Mouse (Mus musculus) neutrophil, adult 5-6 weeks (primary cell): ENCODE data around the gene Efna3. TPM values are rescaled to one million over a fixed set of nuclear protein-coding genes. Genes with fewer than 3 reads are reported as not detected.
A peak's percentile ranks its signal among the peaks of the same experiment; 100 is the strongest.

ENCODE experiments used
- ATAC-seq: fragments of 151-379, 151-347 bp; 2 replicates; pipeline ENCODE4 v1.8.0; 2017; ENCODE audit warnings: mild to moderate bottlenecking, moderate TSS enrichment; ENCODE audit not compliant: insufficient number of reproducible peaks, poor library complexity, low FRiP score, severe bottlenecking; ENCODE audit errors: extremely low read depth
- total RNA-seq: library from RNA; stranded (forward); fragments of 200-1000 nt; gene quantifications from 2 replicates; pipeline ENCODE4 v1.2.3, GENCODE M21; 2017

Efna3 gene
- total RNA-seq, 1 experiment from 2014 or later = not detected

- ATAC-seq = no peak
Observed at GRCm38 (mm10) chr3:89271760-89272159, 51.0 kb downstream of the Efna3 start.

- ATAC-seq = no peak
Observed at GRCm38 (mm10) chr3:89270891-89271290, 51.9 kb downstream of the Efna3 start.

GRCm38 (mm10) chr3:89270051-89270755, 52.6 kb downstream of the Efna3 start, which contains the start of gene Slc50a1:
Slc50a1 (minus strand) TSS chr3:89270570.
- peak; percentile 34 for ATAC-seq

GRCm38 (mm10) chr3:89268916-89269315, 53.8 kb downstream of the Efna3 start:
- no peak for ATAC-seq

GRCm38 (mm10) chr3:89266439-89266893, 56.3 kb downstream of the Efna3 start:
- peak; percentile 88 for ATAC-seq

Other genes starting within 250 kb of the Efna3 start
- 29.6 and 30.8 TPM in 2 replicates for gene Rusc1, start 229.7 kb downstream of the Efna3 start, total RNA-seq
- not detected in 2 replicates for gene Gm43738, start 221.9 kb downstream of the Efna3 start, total RNA-seq
- 20.7 and 26.5 TPM in 2 replicates for gene Fdps, start 221.0 kb downstream of the Efna3 start, total RNA-seq
- gene Pklr, start 186.8 kb downstream of the Efna3 start, total RNA-seq = not detected in 2 replicates
- gene Hcn3, start 162.8 kb downstream of the Efna3 start, total RNA-seq = 0.25 and 0.47 TPM in 2 replicates
- gene Clk2, start 158.2 kb downstream of the Efna3 start, total RNA-seq = 159 and 180 TPM in 2 replicates
- gene Scamp3, start 145.5 kb downstream of the Efna3 start, total RNA-seq = 58.2 and 64.2 TPM in 2 replicates
- gene Fam189b, start 139.8 kb downstream of the Efna3 start, total RNA-seq = 7.7 and 8.2 TPM in 2 replicates
- 73.5 and 76.0 TPM in 2 replicates for gene Gba, start 120.0 kb downstream of the Efna3 start, total RNA-seq
- 2.0 and 5.8 TPM in 2 replicates for gene Thbs3, start 107.8 kb downstream of the Efna3 start, total RNA-seq
- 65.6 and 83.4 TPM in 2 replicates for gene Mtx1, start 95.9 kb downstream of the Efna3 start, total RNA-seq
- gene Muc1, start 93.9 kb downstream of the Efna3 start, total RNA-seq = 4.5 and 7.1 TPM in 2 replicates
- gene Krtcap2, start 77.0 kb downstream of the Efna3 start, total RNA-seq = 52.2 and 53.9 TPM in 2 replicates
- gene Trim46, start 76.7 kb downstream of the Efna3 start, total RNA-seq = 2.2 and 2.3 TPM in 2 replicates
- gene Dpm3, start 63.6 kb downstream of the Efna3 start, total RNA-seq = 25.7 and 30.4 TPM in 2 replicates
- gene Slc50a1, start 52.4 kb downstream of the Efna3 start, total RNA-seq = 99.3 and 112 TPM in 2 replicates
- gene Efna1, start 41.8 kb downstream of the Efna3 start, total RNA-seq = 1.3 TPM in 1 of 2 replicates, not detected in the other
- not detected in 2 replicates for gene Efna4, start 15.1 kb upstream of the Efna3 start, total RNA-seq
- 28.9 and 55.5 TPM in 2 replicates for gene Adam15, start 27.0 kb upstream of the Efna3 start, total RNA-seq
- not detected in 2 replicates for gene Dcst2, start 39.0 kb upstream of the Efna3 start, total RNA-seq
- gene Dcst1, start 42.3 kb upstream of the Efna3 start, total RNA-seq = not detected in 2 replicates
- gene Zbtb7b, start 71.8 kb upstream of the Efna3 start, total RNA-seq = 90.9 and 120 TPM in 2 replicates
- 2.2 and 5.7 TPM in 2 replicates for gene Lenep, start 79.8 kb upstream of the Efna3 start, total RNA-seq
- gene Flad1, start 88.9 kb upstream of the Efna3 start, total RNA-seq = 21.1 and 25.6 TPM in 2 replicates
- 1.6 and 2.4 TPM in 2 replicates for gene Cks1b, start 95.4 kb upstream of the Efna3 start, total RNA-seq
- gene Shc1, start 95.5 kb upstream of the Efna3 start, total RNA-seq = 51.4 and 58.1 TPM in 2 replicates
- gene Pygo2, start 107.2 kb upstream of the Efna3 start, total RNA-seq = 35.8 and 41.4 TPM in 2 replicates
- 196 TPM in 2 replicates for gene Pbxip1, start 113.7 kb upstream of the Efna3 start, total RNA-seq
- 22.3 and 24.7 TPM in 2 replicates for gene Pmvk, start 131.6 kb upstream of the Efna3 start, total RNA-seq
- gene Kcnn3, start 197.2 kb upstream of the Efna3 start, total RNA-seq = not detected in 2 replicates